Mouse (Mus musculus) CH12.LX (cell line): ENCODE data around the gene Egfl8. TPM values are rescaled to one million over a fixed set of nuclear protein-coding genes. Genes with fewer than 3 reads are reported as not detected.

Experiments used
- DNase-seq: peaks from one replicate; pipeline ENCODE4 v3.0.0-alpha.2; 2013; ENCODE audit errors: extremely low read depth
- H3K27ac ChIP-seq: 2 replicates; pipeline ENCODE4 v1.5.1; 2012; ENCODE audit warnings: low read depth, mild to moderate bottlenecking, control low read depth, moderate library complexity; ENCODE audit not compliant: insufficient read depth
- H3K27me3 ChIP-seq: replicated peaks from 2 replicates; pipeline ENCODE3; 2012; ENCODE audit warnings: inconsistent platforms
- H3K36me3 ChIP-seq, 2 experiments: replicated peaks in 1 of 2; 2 replicates each; pipeline versions ENCODE3 to v1.6.1; 2012; ENCODE audit warnings: inconsistent platforms in 1 of 2, low read length in 1 of 2, mild to moderate bottlenecking in 1 of 2, mixed read lengths in 1 of 2, moderate library complexity in 1 of 2; ENCODE audit not compliant: control insufficient read depth in 1 of 2, insufficient read depth in 1 of 2
- H3K4me1 ChIP-seq, 2 experiments: 2 replicates each; pipeline ENCODE4 v1.6.1; 2012; ENCODE audit warnings: inconsistent platforms in 1 of 2, moderate library complexity in 1 of 2; ENCODE audit not compliant: insufficient read depth in 2 of 2, control insufficient read depth in 1 of 2
- H3K4me2 ChIP-seq: 2 replicates; pipeline ENCODE4 v1.6.1; 2012; ENCODE audit warnings: low read depth, mild to moderate bottlenecking, control low read depth; ENCODE audit not compliant: poor library complexity, insufficient read depth, severe bottlenecking
- H3K4me3 ChIP-seq, 3 experiments: fragments of 150-350 bp in 1 of 3; sonication (generic) in 1 of 3; replicated peaks in 1 of 3; 2 replicates each; pipeline versions ENCODE3 to v1.5.1; 2011 to 2012; ENCODE audit warnings: low read depth in 2 of 3, low read length in 2 of 3, mild to moderate bottlenecking in 2 of 3, moderate library complexity in 2 of 3, control low read depth in 1 of 3, improper control_type of control experiment in 1 of 3, inconsistent platforms in 1 of 3, mixed read lengths in 1 of 3; ENCODE audit not compliant: poor library complexity in 1 of 3
- H3K79me2 ChIP-seq: replicated peaks from 2 replicates; pipeline ENCODE4 v1.6.1; 2012; ENCODE audit warnings: mild to moderate bottlenecking, moderate library complexity; ENCODE audit not compliant: control insufficient read depth, poor library complexity, insufficient read depth, severe bottlenecking; ENCODE audit errors: extremely low read depth
- H3K9ac ChIP-seq: 2 replicates; pipeline ENCODE4 v1.6.1; 2012; ENCODE audit warnings: low read depth, mild to moderate bottlenecking, control low read depth, moderate library complexity; ENCODE audit not compliant: insufficient read depth
- H3K9me3 ChIP-seq: replicated peaks from 2 replicates; pipeline ENCODE3; 2012; ENCODE audit warnings: low read length, inconsistent platforms, mixed read lengths
- BHLHE40 ChIP-seq: IDR thresholded peaks from 2 replicates; pipeline ENCODE4 v1.6.1; 2011; ENCODE audit warnings: mild to moderate bottlenecking, low read depth, low read length, improper control_type of control experiment
- CHD1 ChIP-seq: IDR thresholded peaks from 2 replicates; pipeline ENCODE4 v1.6.1; 2012; ENCODE audit warnings: low read depth, low read length, improper control_type of control experiment, inconsistent platforms
- CTCF ChIP-seq, 2 experiments: IDR thresholded peaks in 1 of 2; conservative IDR thresholded peaks in 1 of 2; 2 replicates each; pipeline ENCODE4 v1.5.1; 2011 to 2012; ENCODE audit warnings: low read depth in 2 of 2, low read length in 2 of 2, improper control_type of control experiment in 1 of 2, inconsistent platforms in 1 of 2, mild to moderate bottlenecking in 1 of 2, moderate library complexity in 1 of 2
- ETS1 ChIP-seq: conservative IDR thresholded peaks from 2 replicates; pipeline ENCODE4 v1.6.1; 2012; ENCODE audit warnings: low read depth, mild to moderate bottlenecking, inconsistent platforms, low read length, improper control_type of control experiment, moderate library complexity
- GABPA ChIP-seq: IDR thresholded peaks from 2 replicates; pipeline ENCODE4 v1.6.1; 2012; ENCODE audit warnings: low read depth, low read length, improper control_type of control experiment, inconsistent platforms; ENCODE audit not compliant: insufficient replicate concordance
- HCFC1 ChIP-seq: IDR thresholded peaks from 2 replicates; pipeline ENCODE4 v1.6.1; 2012; ENCODE audit warnings: low read depth, mild to moderate bottlenecking, inconsistent platforms, low read length, improper control_type of control experiment
- JUND ChIP-seq: conservative IDR thresholded peaks from 2 replicates; pipeline ENCODE4 v1.6.1; 2011; ENCODE audit warnings: low read depth, low read length, improper control_type of control experiment
- MEF2A ChIP-seq: IDR thresholded peaks from 2 replicates; pipeline ENCODE4 v1.6.1; 2014; ENCODE audit warnings: low read depth, mild to moderate bottlenecking, inconsistent platforms, low read length, improper control_type of control experiment, borderline replicate concordance
- MYC ChIP-seq: IDR thresholded peaks from 2 replicates; pipeline ENCODE4 v1.6.1; 2011; ENCODE audit warnings: low read depth, mild to moderate bottlenecking, improper control_type of control experiment, low read length
- NELFE ChIP-seq: IDR thresholded peaks from 2 replicates; pipeline ENCODE4 v1.6.1; 2011; ENCODE audit warnings: low read depth, low read length, improper control_type of control experiment
- PAX5 ChIP-seq: IDR thresholded peaks from 2 replicates; pipeline ENCODE4 v1.6.1; 2012; ENCODE audit warnings: low read length, inconsistent platforms, mixed read lengths
- RAD21 ChIP-seq: IDR thresholded peaks from 2 replicates; pipeline ENCODE4 v1.6.1; 2011; ENCODE audit warnings: low read depth, mild to moderate bottlenecking, low read length, improper control_type of control experiment, moderate library complexity
- RCOR1 ChIP-seq: conservative IDR thresholded peaks from 2 replicates; pipeline ENCODE4 v1.6.1; 2012; ENCODE audit warnings: low read depth, mild to moderate bottlenecking, inconsistent platforms, low read length, improper control_type of control experiment
- SIN3A ChIP-seq: IDR thresholded peaks from 2 replicates; pipeline ENCODE4 v1.6.1; 2012; ENCODE audit warnings: low read length, improper control_type of control experiment, inconsistent platforms
- SMC3 ChIP-seq: IDR thresholded peaks from 2 replicates; pipeline ENCODE4 v1.6.1; 2011; ENCODE audit warnings: low read depth, low read length, improper control_type of control experiment
- TBP ChIP-seq: conservative IDR thresholded peaks from 2 replicates; pipeline ENCODE4 v1.6.1; 2011; ENCODE audit warnings: low read depth, low read length, improper control_type of control experiment
- USF1 ChIP-seq: IDR thresholded peaks from 2 replicates; pipeline ENCODE4 v1.6.1; 2014; ENCODE audit warnings: low read depth, mild to moderate bottlenecking, inconsistent platforms, low read length, improper control_type of control experiment
- USF2 ChIP-seq: conservative IDR thresholded peaks from 2 replicates; pipeline ENCODE4 v1.6.1; 2011; ENCODE audit warnings: low read depth, low read length, improper control_type of control experiment
- ZMIZ1 ChIP-seq: IDR thresholded peaks from 2 replicates; pipeline ENCODE4 v1.6.1; 2012; ENCODE audit warnings: low read depth, mild to moderate bottlenecking, inconsistent platforms, low read length, improper control_type of control experiment
- ZNF384 ChIP-seq: IDR thresholded peaks from 2 replicates; pipeline ENCODE4 v1.6.1; 2012; ENCODE audit warnings: low read depth, low read length, improper control_type of control experiment, inconsistent platforms
- dilution Hi-C: fragments of 300-500 bp; cut with MboI; formaldehyde crosslinking; loops from 2 replicates; pipeline ENCODE4 v1.14.3; 2020; ENCODE audit warnings: low sequenced_read_pairs; ENCODE audit not compliant: extremely low pct_unique_long_range_greater_than_20kb, extremely low pct_ligation_motif_present
- in situ Hi-C: fragments of 300-500 bp; cut with MboI; formaldehyde crosslinking; loops from 3 replicates; pipeline ENCODE4 v1.14.3; 2019; ENCODE audit warnings: low sequenced_read_pairs, low pct_ligation_motif_present, low pct_unique_long_range_greater_than_20kb, mixed read lengths
- polyA plus RNA-seq: library from polyadenylated mRNA; unstranded; fragments of >175 nt; gene quantifications from 2 replicates; pipeline ENCODE4 v1.2.1, GENCODE M21; 2012; ENCODE audit warnings: low read depth; ENCODE audit not compliant: insufficient read length
- total RNA-seq, 2 experiments: library from RNA; depleted of rRNA; stranded (reverse); fragments of 300-350 nt in 1 of 2; fragments of >200 nt in 1 of 2; gene quantifications; 2 replicates each; pipeline ENCODE4 v1.2.3; 2012 to 2014

Egfl8 gene
- total and polyA plus RNA-seq, 3 experiments, result not detected

DNA sequence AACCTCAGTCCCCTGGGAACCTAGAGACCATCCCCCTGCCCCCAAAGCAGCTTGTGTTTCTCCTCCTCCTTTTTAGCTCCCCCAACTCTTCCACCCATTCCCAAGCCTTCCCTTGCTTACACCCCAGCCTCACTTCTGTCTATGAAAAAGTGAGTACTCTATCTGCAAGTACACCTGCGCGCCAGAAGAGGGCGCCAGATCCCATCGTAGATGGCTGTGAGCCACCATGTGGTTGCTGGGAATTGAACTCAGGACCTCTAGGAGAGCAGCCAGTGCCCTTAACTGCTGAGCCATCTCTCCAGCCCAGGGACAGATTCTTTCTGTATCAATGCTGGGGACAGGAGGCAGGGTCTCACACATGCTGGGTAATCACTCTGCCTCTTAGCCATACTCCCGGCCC is 43.9 kb downstream of the Egfl8 start:
- Histone ChIP-seq H3K9ac (no peak overlapping the region), H3K4me3 (no peak overlapping the region), H3K36me3 (no peaks in the 10 kb centered on the region), H3K4me2 (no peak overlapping the region), H3K27me3 (peaks cover 28% of the 10 kb centered on the region), H3K79me2 (no peaks in the 10 kb centered on the region), H3K27ac (no peak overlapping the region), H3K4me1 (peaks cover 2 to 4% of the 10 kb centered on the region in 2 experiments; a peak in 3 of 4 replicates), H3K9me3 (peaks cover 4% of the 10 kb centered on the region)
- DNase-seq, result no peak
- peak; percentile 49 for TF ChIP-seq SMC3
- TF ChIP-seq CTCF (conservative IDR thresholded peaks at IDR 0.05 in 1 of 2, IDR thresholded peaks at IDR 0.05 in 1 of 2; ENCODE audit: low read depth in 2 of 2, low read length in 2 of 2), result peak; percentile 27 to 55; a peak in 3 of 4 replicates
- no peak for TF ChIP-seq USF1
- TF ChIP-seq RAD21, result peak; percentile 34
- in situ Hi-C loops (no loop called here), dilution Hi-C loops (no loop called here)

DNA sequence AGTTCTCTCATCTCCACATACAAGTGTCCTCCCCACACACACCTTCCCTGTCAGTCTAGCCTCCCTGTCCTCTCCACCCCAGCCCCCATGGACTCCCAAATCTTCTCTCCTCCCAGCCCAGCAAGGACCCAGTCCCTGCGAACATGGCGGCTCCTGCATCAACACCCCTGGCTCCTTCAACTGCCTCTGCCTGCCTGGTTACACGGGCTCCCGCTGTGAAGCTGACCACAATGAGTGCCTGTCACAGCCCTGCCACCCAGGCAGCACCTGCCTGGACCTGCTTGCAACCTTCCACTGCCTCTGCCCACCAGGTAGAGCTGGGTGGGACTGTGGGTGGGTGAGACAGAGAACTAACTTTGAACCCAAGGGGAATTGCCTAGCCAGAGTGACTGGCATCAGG is 45.9 kb downstream of the Egfl8 start:
- TF ChIP-seq SMC3 (no peak), PAX5 (no peak), GABPA (no peak), USF1 (no peak), BHLHE40 (no peak), JUND (no peak), RCOR1 (no peak), MYC (no peak), TBP (no peak), NELFE (no peak), USF2 (no peak), ZMIZ1 (no peak), ZNF384 (no peak), CHD1 (no peak), RAD21 (no peak), SIN3A (no peak), MEF2A (no peak), HCFC1 (no peak), ETS1 (no peak)
- peaks cover 47% of the 10 kb centered on the region for H3K27me3 ChIP-seq
- H3K4me3 ChIP-seq, result no peak overlapping the region
- no peak overlapping the region for H3K27ac ChIP-seq
- no peak for DNase-seq
- H3K36me3 ChIP-seq, result no peaks in the 10 kb centered on the region
- H3K4me1 ChIP-seq, result peaks cover 0 to 2% of the 10 kb centered on the region in 2 experiments; a peak in 1 of 4 replicates
- dilution Hi-C loops, result no loop called here
- H3K79me2 ChIP-seq, result no peaks in the 10 kb centered on the region
- H3K9me3 ChIP-seq, result peaks cover 14% of the 10 kb centered on the region
- H3K9ac ChIP-seq, result no peak overlapping the region
- in situ Hi-C loops, result loop anchor here (5.0 kb wide), 1 partner anchor 47 kb away; the partner anchor contains the start of gene Egfl8
- H3K4me2 ChIP-seq, result no peak overlapping the region
